Mouse (Mus musculus) small intestine, adult 2 months (tissue): ENCODE results near the gene Mcl1. TPM values are rescaled to one million over a fixed set of nuclear protein-coding genes. Genes with fewer than 3 reads are reported as not detected.

ENCODE experiments used
- H3K27ac ChIP-seq: fragments of 200-500 bp; 2 replicates; pipeline ENCODE4 v1.5.1; 2012; ENCODE audit warnings: low read depth, low read length, control low read depth, inconsistent platforms; ENCODE audit not compliant: insufficient read depth
- H3K27me3 ChIP-seq: fragments of 200-500 bp; 2 replicates; pipeline ENCODE4 v1.6.1; 2012; ENCODE audit warnings: mild to moderate bottlenecking, moderate library complexity, low read length, inconsistent platforms; ENCODE audit not compliant: control insufficient read depth, insufficient read depth
- H3K36me3 ChIP-seq: fragments of 200-500 bp; 2 replicates; pipeline ENCODE4 v1.6.1; 2012; ENCODE audit warnings: mild to moderate bottlenecking, low read length, control low read depth, inconsistent platforms; ENCODE audit not compliant: control insufficient read depth, insufficient read depth
- H3K4me1 ChIP-seq: fragments of 200-500 bp; 2 replicates; pipeline ENCODE4 v1.6.1; 2012; ENCODE audit warnings: low read length, inconsistent platforms, mixed read lengths; ENCODE audit not compliant: control insufficient read depth, insufficient read depth, insufficient read length
- H3K4me3 ChIP-seq: fragments of 200-500 bp; 2 replicates; pipeline ENCODE4 v1.5.1; 2012; ENCODE audit warnings: low read depth, mild to moderate bottlenecking, control low read depth, inconsistent platforms, low read length, moderate library complexity
- CTCF ChIP-seq: fragments of 200-500 bp; IDR thresholded peaks from 2 replicates; pipeline ENCODE4 v1.5.1; 2012; ENCODE audit warnings: low read depth, mild to moderate bottlenecking, control low read depth, inconsistent platforms, low read length, moderate library complexity, mixed read lengths; ENCODE audit not compliant: insufficient replicate concordance, insufficient read length; ENCODE audit errors: extremely low read depth
- POLR2A ChIP-seq: fragments of 200-500 bp; IDR thresholded peaks from 2 replicates; pipeline ENCODE4 v1.6.1; 2012; ENCODE audit warnings: low read depth, mild to moderate bottlenecking, control low read depth, inconsistent platforms, low read length, moderate library complexity
- WGBS: fragments of 180-500 bp; shearing (Covaris S2); methylation state at CpG from one replicate; pipeline ENCODE4 v1.1.7; 2018; 5-methylcytosine and 5-hydroxymethylcytosine counted together
- polyA plus RNA-seq: library from polyadenylated mRNA; depleted of rRNA; stranded (reverse); fragments of >200 nt; gene quantifications from 2 replicates; pipeline ENCODE4 v1.2.3, GENCODE M21; 2012

Mcl1 gene
- polyA plus RNA-seq, 1 experiment = 327 TPM

DNA sequence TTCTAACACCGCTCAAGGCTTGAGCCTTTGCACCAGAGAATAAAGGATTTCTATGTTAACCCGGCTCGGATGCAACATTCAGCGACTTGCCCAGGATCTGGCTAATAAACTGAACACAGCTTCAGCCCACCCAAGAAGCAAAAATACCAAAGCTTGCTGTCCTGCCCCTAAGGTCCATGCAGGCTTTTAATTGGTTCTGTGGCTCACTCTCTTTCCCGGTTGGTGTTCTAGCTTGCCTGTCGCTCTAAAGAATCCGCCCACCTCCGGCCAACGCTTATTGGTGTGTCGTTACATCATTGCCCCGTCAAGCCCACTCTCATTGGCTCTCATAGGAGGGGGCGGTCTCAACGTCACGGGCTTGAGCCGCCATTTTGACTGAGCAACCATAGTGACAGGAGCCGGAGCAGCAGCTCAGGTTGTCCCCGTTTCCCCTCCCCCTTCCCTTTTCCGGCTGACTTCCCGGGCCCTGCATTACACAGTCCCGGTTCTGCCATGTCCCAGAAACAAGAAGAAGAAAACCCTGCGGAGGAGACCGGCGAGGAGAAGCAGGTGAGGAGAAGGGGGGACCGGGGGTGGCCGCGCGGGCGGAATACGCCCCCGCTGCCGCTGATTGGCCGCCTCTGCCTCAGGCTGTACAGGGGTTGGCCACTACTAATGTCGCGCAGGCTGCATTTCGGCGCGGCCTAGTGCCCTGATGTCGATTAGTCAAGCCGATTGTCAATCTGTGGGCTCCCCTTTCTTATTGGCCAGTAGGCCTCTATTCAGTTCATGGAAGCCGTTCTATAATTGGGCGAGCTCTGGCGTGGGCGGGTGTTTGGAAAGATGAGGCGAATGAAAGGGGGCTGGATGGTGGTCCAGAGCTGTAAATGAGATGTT is 33.7 kb upstream of the Mcl1 start, which contains the start of gene Ensa:
Gene Ensa, plus strand, starts transcription at position 366 of the 876 bp plus-strand sequence.
- Histone ChIP-seq H3K27ac (peak within 1 kb of the TSS; percentile 76), H3K36me3 (peaks cover 39% of the 10 kb centered on the region), H3K4me1 (peaks cover 5% of the 10 kb centered on the region; the same call in 1 of the 2 replicates), H3K4me3 (peak within 1 kb of the TSS; percentile 75), H3K27me3 (no peaks in the 10 kb centered on the region)
- TF ChIP-seq POLR2A (peak; percentile 52; the same call in 1 of the 2 replicates), CTCF (no peak)
- under 1% methylated on average over 44 of the region's 44 CpGs for WGBS

- Histone ChIP-seq H3K4me1 (peaks cover 5% of the 10 kb centered on the region), H3K36me3 (peaks cover 50% of the 10 kb centered on the region), H3K27me3 (no peaks in the 10 kb centered on the region), H3K4me3 (no peak overlapping the region), H3K27ac (no peak overlapping the region)
- 88% methylated on average over 5 of the region's 5 CpGs for WGBS
- TF ChIP-seq POLR2A = no peak
- TF ChIP-seq CTCF = no peak
Observed at GRCm38 (mm10) chr3:95627763-95628162, 30.8 kb upstream of the Mcl1 start.

- peaks cover 5% of the 10 kb centered on the region for H3K4me1 ChIP-seq
- 75% methylated on average over 4 of the region's 4 CpGs for WGBS
- no peak for TF ChIP-seq POLR2A
- no peak for TF ChIP-seq CTCF
- H3K36me3 ChIP-seq = peaks cover 64% of the 10 kb centered on the region
- H3K27me3 ChIP-seq = no peaks in the 10 kb centered on the region
- H3K27ac ChIP-seq = no peak overlapping the region
- no peak overlapping the region for H3K4me3 ChIP-seq
Observed at GRCm38 (mm10) chr3:95629755-95630154, 28.8 kb upstream of the Mcl1 start.

GRCm38 (mm10) chr3:95630856-95631255 is 27.7 kb upstream of the Mcl1 start:
- Histone ChIP-seq H3K4me1 (peaks cover 8% of the 10 kb centered on the region), H3K27me3 (no peaks in the 10 kb centered on the region), H3K4me3 (no peak overlapping the region), H3K27ac (no peak overlapping the region), H3K36me3 (peaks cover 69% of the 10 kb centered on the region)
- WGBS = 58% methylated on average over 3 of the region's 3 CpGs
- TF ChIP-seq POLR2A (no peak), CTCF (no peak)

DNA sequence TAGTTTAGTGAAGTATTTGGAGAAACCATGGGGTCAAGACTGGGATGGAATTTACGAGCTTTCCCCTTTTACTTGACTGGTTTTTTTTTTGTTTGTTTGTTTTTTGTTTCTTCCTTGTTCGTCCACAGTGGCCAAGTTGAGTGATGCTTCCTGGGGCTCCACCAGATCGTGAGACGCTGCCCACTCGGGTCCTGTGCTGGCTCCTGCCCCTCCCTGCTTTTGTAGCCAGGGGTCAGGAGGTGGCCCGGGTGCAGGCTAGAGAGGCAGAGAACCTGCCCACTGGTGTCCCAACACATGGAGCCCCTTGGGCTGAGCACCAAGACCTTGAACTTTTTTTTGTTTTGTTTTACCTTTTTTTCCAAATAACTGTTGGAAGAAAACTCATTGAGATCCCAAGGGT is 27.3 kb upstream of the Mcl1 start:
- peaks cover 10% of the 10 kb centered on the region for H3K4me1 ChIP-seq
- peaks cover 69% of the 10 kb centered on the region for H3K36me3 ChIP-seq
- WGBS = 62% methylated on average over 6 of the region's 6 CpGs
- H3K27ac ChIP-seq = no peak overlapping the region
- TF ChIP-seq POLR2A (no peak), CTCF (no peak)
- no peak overlapping the region for H3K4me3 ChIP-seq
- H3K27me3 ChIP-seq = no peaks in the 10 kb centered on the region

DNA sequence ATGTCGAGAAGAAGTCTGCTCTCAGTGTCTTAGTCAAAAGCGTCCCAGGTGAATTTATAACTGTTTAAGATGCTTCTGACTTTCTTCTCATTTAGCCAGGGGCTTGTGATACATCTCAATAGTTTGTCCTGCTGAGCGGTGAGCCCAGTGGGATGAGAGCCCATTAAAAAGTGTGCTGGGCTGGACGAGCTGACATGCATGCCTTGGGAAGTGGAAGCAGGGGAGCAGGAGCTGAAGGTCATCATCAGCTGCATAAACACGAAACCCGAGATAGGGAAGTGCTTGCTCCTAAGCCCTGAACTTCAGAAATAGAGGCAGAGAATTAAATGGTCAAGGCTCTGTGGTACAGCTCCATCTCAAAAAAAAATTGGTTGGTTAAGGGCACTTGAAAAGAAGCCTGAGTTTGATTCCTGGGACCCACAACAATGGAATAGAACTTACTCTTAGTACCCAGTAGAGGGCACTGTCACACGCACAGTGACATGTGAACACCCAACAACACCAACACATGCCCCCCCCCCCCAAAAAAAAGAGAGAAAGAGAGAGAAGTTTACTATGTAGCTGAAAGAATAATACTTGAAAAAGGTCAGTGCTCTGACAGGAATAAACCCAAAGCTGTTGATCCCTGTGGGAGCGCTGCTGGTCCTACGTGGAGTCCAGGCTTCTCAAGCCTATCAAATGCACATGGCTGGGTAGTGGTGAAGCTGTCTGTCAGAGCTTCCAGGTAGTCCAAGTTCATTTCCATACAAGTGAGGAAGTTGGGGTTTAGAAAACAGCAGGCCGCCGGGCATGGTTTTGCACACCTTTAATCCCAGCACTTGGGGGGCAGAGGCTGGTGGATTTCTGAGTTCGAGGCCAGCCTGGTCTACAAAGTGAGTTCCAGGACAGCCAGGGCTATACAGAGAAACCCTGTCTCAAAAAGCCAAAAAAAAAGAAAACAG is 25.7 kb upstream of the Mcl1 start:
- Histone ChIP-seq H3K36me3 (peaks cover 61% of the 10 kb centered on the region), H3K4me3 (no peak overlapping the region), H3K27ac (peak overlapping the region; percentile 56; the same call in 1 of the 2 replicates), H3K4me1 (peaks cover 8% of the 10 kb centered on the region), H3K27me3 (no peaks in the 10 kb centered on the region)
- 63% methylated on average over 12 of the region's 12 CpGs for WGBS
- TF ChIP-seq CTCF (peak; percentile 59; the same call in 1 of the 2 replicates), POLR2A (no peak)
